Mouse (Mus musculus) olfactory bulb, adult 2 months (tissue): ENCODE data around the gene Rad54l2. TPM values are rescaled to one million over a fixed set of nuclear protein-coding genes. Genes with fewer than 3 reads are reported as not detected.

Experiments
- H3K27ac ChIP-seq: fragments of 200-500 bp; 2 replicates; pipeline ENCODE4 v1.5.1; 2012; ENCODE audit warnings: low read depth, low read length; ENCODE audit not compliant: insufficient read depth
- H3K4me1 ChIP-seq: fragments of 200-500 bp; 2 replicates; pipeline ENCODE4 v1.6.1; 2012; ENCODE audit warnings: low read length; ENCODE audit not compliant: control insufficient read depth, insufficient read depth
- H3K4me3 ChIP-seq: fragments of 200-500 bp; 2 replicates; pipeline ENCODE4 v1.5.1; 2012; ENCODE audit warnings: mild to moderate bottlenecking, low read depth, low read length, moderate library complexity; ENCODE audit not compliant: insufficient read depth
- CTCF ChIP-seq: fragments of 200-500 bp; IDR thresholded peaks from 2 replicates; pipeline ENCODE4 v1.5.1; 2012; ENCODE audit warnings: low read depth, mild to moderate bottlenecking, low read length, moderate library complexity; ENCODE audit not compliant: insufficient read depth
- POLR2A ChIP-seq: fragments of 200-500 bp; IDR thresholded peaks from 2 replicates; pipeline ENCODE4 v1.6.1; 2012; ENCODE audit warnings: mild to moderate bottlenecking, low read depth, low read length, moderate library complexity; ENCODE audit not compliant: insufficient read depth
- WGBS: fragments of 180-500 bp; shearing (Covaris S2); methylation state at CpG from one replicate; pipeline ENCODE4 v1.1.7; 2018; 5-methylcytosine and 5-hydroxymethylcytosine counted together
- polyA plus RNA-seq: library from polyadenylated mRNA; stranded (reverse); fragments of >200 nt; gene quantifications from 2 replicates; pipeline ENCODE4 v1.2.4, GENCODE M21; 2012; ENCODE audit warnings: low replicate concordance; ENCODE audit not compliant: missing spikeins, insufficient read depth, insufficient read length

Rad54l2 gene
- polyA plus RNA-seq, 1 experiment: not detected

- 3% methylated on average over 23 of the region's 23 CpGs for WGBS
- Histone ChIP-seq H3K4me1 (peaks cover 6% of the 10 kb centered on the region), H3K4me3 (peak overlapping the region; percentile 86), H3K27ac (0 out of 2 replicates have a peak overlapping the region, but pooled peaks have one; percentile 35)
- no peak for TF ChIP-seq CTCF
- TF ChIP-seq POLR2A: no peak
Observed at GRCm38 (mm10) chr9:106787979-106788811, 799 bp downstream of the Rad54l2 start.

GRCm38 (mm10) chr9:106785206-106785605 is 3.8 kb downstream of the Rad54l2 start:
- Histone ChIP-seq H3K27ac (no peak overlapping the region), H3K4me3 (no peak overlapping the region), H3K4me1 (peaks cover 6% of the 10 kb centered on the region)
- TF ChIP-seq POLR2A (no peak), CTCF (no peak)
- WGBS: 81% methylated on average over 3 of the region's 3 CpGs

GRCm38 (mm10) chr9:106783554-106783953 is 5.4 kb downstream of the Rad54l2 start:
- TF ChIP-seq CTCF (no peak), POLR2A (no peak)
- WGBS: 95% methylated on average over 2 of the region's 2 CpGs
- Histone ChIP-seq H3K27ac (no peak overlapping the region), H3K4me3 (no peak overlapping the region), H3K4me1 (peaks cover 6% of the 10 kb centered on the region; the same call in 1 of the 2 replicates)

- H3K4me1 ChIP-seq: 0 out of 2 replicates have a peak, but pooled peaks cover 2% of the 10 kb centered on the region
- 89% methylated on average over 3 of the region's 3 CpGs for WGBS
- no peak for TF ChIP-seq CTCF
- TF ChIP-seq POLR2A: no peak
- H3K27ac ChIP-seq: no peak overlapping the region
- no peak overlapping the region for H3K4me3 ChIP-seq
Observed at GRCm38 (mm10) chr9:106780086-106780485, 8.9 kb downstream of the Rad54l2 start.

GRCm38 (mm10) chr9:106778319-106778718 is 10.7 kb downstream of the Rad54l2 start:
- Histone ChIP-seq H3K4me3 (no peak overlapping the region), H3K4me1 (0 out of 2 replicates have a peak, but pooled peaks cover 2% of the 10 kb centered on the region), H3K27ac (no peak overlapping the region)
- 83% methylated on average over 4 of the region's 4 CpGs for WGBS
- TF ChIP-seq POLR2A (no peak), CTCF (no peak)

GRCm38 (mm10) chr9:106777423-106777822 is 11.6 kb downstream of the Rad54l2 start:
- Histone ChIP-seq H3K4me1 (0 out of 2 replicates have a peak, but pooled peaks cover 2% of the 10 kb centered on the region), H3K27ac (no peak overlapping the region), H3K4me3 (no peak overlapping the region)
- TF ChIP-seq CTCF (no peak), POLR2A (no peak)
- 80% methylated on average over 3 of the region's 3 CpGs for WGBS

- WGBS: 63% methylated on average over 1 of the region's 1 CpGs
- Histone ChIP-seq H3K4me3 (no peak overlapping the region), H3K4me1 (0 out of 2 replicates have a peak, but pooled peaks cover 2% of the 10 kb centered on the region), H3K27ac (no peak overlapping the region)
- TF ChIP-seq CTCF (no peak), POLR2A (no peak)
Observed at GRCm38 (mm10) chr9:106776116-106776515, 12.9 kb downstream of the Rad54l2 start.

- no peak for TF ChIP-seq CTCF
- TF ChIP-seq POLR2A: no peak
- H3K27ac ChIP-seq: no peak overlapping the region
- no peaks in the 10 kb centered on the region for H3K4me1 ChIP-seq
- WGBS: 93% methylated on average over 2 of the region's 2 CpGs
- H3K4me3 ChIP-seq: no peak overlapping the region
Observed at GRCm38 (mm10) chr9:106771770-106772169, 17.2 kb downstream of the Rad54l2 start.

GRCm38 (mm10) chr9:106770216-106770615 is 18.8 kb downstream of the Rad54l2 start:
- 79% methylated on average over 3 of the region's 3 CpGs for WGBS
- no peak overlapping the region for H3K4me3 ChIP-seq
- H3K27ac ChIP-seq: no peak overlapping the region

More at GRCm38 (mm10) chr9:106770216-106770615, 18.8 kb downstream of the Rad54l2 start:
- TF ChIP-seq CTCF: no peak
- no peak for TF ChIP-seq POLR2A
- H3K4me1 ChIP-seq: no peaks in the 10 kb centered on the region
